Mouse (Mus musculus): Measurements from ENCODE around the gene Blm. TPM values are rescaled to one million over a fixed set of nuclear protein-coding genes. Genes with fewer than 3 reads are reported as not detected.
A peak's percentile ranks its signal among the peaks of the same experiment; 100 is the strongest.

The Blm gene
- polyA plus RNA-seq, 1 experiment from 2014 or later, result 18.5 TPM

GRCm38 (mm10) chr7:80449620-80450091 lies 85.3 kb downstream of the Blm start:
- no peak overlapping the region for H3K27ac ChIP-seq (replicated peaks)
- H3K9ac ChIP-seq, result no peak overlapping the region
- H3K36me3 ChIP-seq, result peaks cover 15% of the 10 kb centered on the region; the same call in 1 of the 2 replicates
- H3K9me3 ChIP-seq (replicated peaks), result no peaks in the 10 kb centered on the region
- no peak for ATAC-seq (ENCODE audit: insufficient number of reproducible peaks, low FRiP score, low TSS enrichment, low read depth)
- peaks cover 7% of the 10 kb centered on the region; the same call in 1 of the 2 replicates for H3K4me1 ChIP-seq
- H3K4me2 ChIP-seq (replicated peaks), result no peak overlapping the region
- H3K27me3 ChIP-seq, result no peaks in the 10 kb centered on the region
- 70% methylated on average over 6 of the region's 6 CpGs for WGBS
- no peak overlapping the region for H3K4me3 ChIP-seq (replicated peaks)

- ATAC-seq (ENCODE audit: insufficient number of reproducible peaks, low FRiP score, low TSS enrichment, low read depth), result no peak
Measured at GRCm38 (mm10) chr7:80447336-80447735, 87.6 kb downstream of the Blm start.

GRCm38 (mm10) chr7:80446221-80446878 lies 88.6 kb downstream of the Blm start:
- H3K4me2 ChIP-seq (replicated peaks), result no peak overlapping the region
- no peak overlapping the region for H3K9ac ChIP-seq
- no peaks in the 10 kb centered on the region for H3K9me3 ChIP-seq (replicated peaks)
- no peaks in the 10 kb centered on the region for H3K36me3 ChIP-seq
- no peak for ATAC-seq (ENCODE audit: insufficient number of reproducible peaks, low FRiP score, low TSS enrichment, low read depth)
- no peak overlapping the region for H3K4me3 ChIP-seq (replicated peaks)
- peaks cover 26% of the 10 kb centered on the region for H3K4me1 ChIP-seq
- no peaks in the 10 kb centered on the region for H3K27me3 ChIP-seq
- H3K27ac ChIP-seq (replicated peaks), result no peak overlapping the region
- 66% methylated on average over 7 of the region's 7 CpGs for WGBS

More at GRCm38 (mm10) chr7:80447336-80447735, 87.6 kb downstream of the Blm start:
- H3K4me1 ChIP-seq, result peaks cover 18% of the 10 kb centered on the region
- no peak overlapping the region for H3K27ac ChIP-seq (replicated peaks)
- no peak overlapping the region for H3K9ac ChIP-seq
- no peak overlapping the region for H3K4me2 ChIP-seq (replicated peaks)
- H3K36me3 ChIP-seq, result 0 out of 2 replicates have a peak, but pooled peaks cover 4% of the 10 kb centered on the region
- no peaks in the 10 kb centered on the region for H3K9me3 ChIP-seq (replicated peaks)
- H3K4me3 ChIP-seq (replicated peaks), result no peak overlapping the region
- 93% methylated on average over 8 of the region's 8 CpGs for WGBS
- H3K27me3 ChIP-seq, result no peaks in the 10 kb centered on the region

- Histone ChIP-seq H3K9ac (no peak overlapping the region), H3K4me3 (replicated peaks) (no peak overlapping the region), H3K4me2 (replicated peaks) (no peak overlapping the region), H3K36me3 (no peaks in the 10 kb centered on the region), H3K27me3 (no peaks in the 10 kb centered on the region), H3K4me1 (peaks cover 29% of the 10 kb centered on the region), H3K27ac (replicated peaks) (no peak overlapping the region), H3K9me3 (replicated peaks) (no peaks in the 10 kb centered on the region)
- 41% methylated on average over 6 of the region's 6 CpGs for WGBS
- no peak for ATAC-seq (ENCODE audit: insufficient number of reproducible peaks, low FRiP score, low TSS enrichment, low read depth)
Measured at GRCm38 (mm10) chr7:80445492-80445891, 89.4 kb downstream of the Blm start.

GRCm38 (mm10) chr7:80444401-80445249 lies 90.3 kb downstream of the Blm start:
- 0 out of 2 replicates have a peak overlapping the region, but pooled peaks have one; percentile 22 for H3K27ac ChIP-seq (replicated peaks)
- no peak; the same call in 1 of the 2 replicates for ATAC-seq (ENCODE audit: insufficient number of reproducible peaks, low FRiP score, low TSS enrichment, low read depth)
- no peaks in the 10 kb centered on the region for H3K36me3 ChIP-seq
- H3K9me3 ChIP-seq (replicated peaks), result no peaks in the 10 kb centered on the region
- peaks cover 36% of the 10 kb centered on the region for H3K4me1 ChIP-seq
- H3K4me3 ChIP-seq (replicated peaks), result no peak overlapping the region
- H3K4me2 ChIP-seq (replicated peaks), result no peak overlapping the region
- 66% methylated on average over 17 of the region's 17 CpGs for WGBS
- no peaks in the 10 kb centered on the region for H3K27me3 ChIP-seq
- no peak overlapping the region for H3K9ac ChIP-seq

- H3K9me3 ChIP-seq (replicated peaks), result no peaks in the 10 kb centered on the region
- no peak overlapping the region for H3K27ac ChIP-seq (replicated peaks)
- H3K4me3 ChIP-seq (replicated peaks), result no peak overlapping the region
- no peak overlapping the region for H3K9ac ChIP-seq
- WGBS, result 90% methylated on average over 3 of the region's 3 CpGs
- H3K4me1 ChIP-seq, result peaks cover 46% of the 10 kb centered on the region
- ATAC-seq (ENCODE audit: insufficient number of reproducible peaks, low FRiP score, low TSS enrichment, low read depth), result no peak
- H3K27me3 ChIP-seq, result no peaks in the 10 kb centered on the region
- H3K4me2 ChIP-seq (replicated peaks), result no peak overlapping the region
- no peaks in the 10 kb centered on the region for H3K36me3 ChIP-seq
Measured at GRCm38 (mm10) chr7:80443124-80443523, 91.8 kb downstream of the Blm start.

- no peak overlapping the region for H3K4me2 ChIP-seq (replicated peaks)
- H3K36me3 ChIP-seq, result no peaks in the 10 kb centered on the region
- H3K27ac ChIP-seq (replicated peaks), result no peak overlapping the region
- H3K9ac ChIP-seq, result no peak overlapping the region
- no peaks in the 10 kb centered on the region for H3K27me3 ChIP-seq
- H3K4me3 ChIP-seq (replicated peaks), result no peak overlapping the region
- WGBS, result 45% methylated on average over 11 of the region's 11 CpGs
- H3K9me3 ChIP-seq (replicated peaks), result no peaks in the 10 kb centered on the region
- H3K4me1 ChIP-seq, result peaks cover 46% of the 10 kb centered on the region
- ATAC-seq (ENCODE audit: insufficient number of reproducible peaks, low FRiP score, low TSS enrichment, low read depth), result no peak
Measured at GRCm38 (mm10) chr7:80441986-80442904, 92.7 kb downstream of the Blm start.

GRCm38 (mm10) chr7:80440685-80441084 lies 94.2 kb downstream of the Blm start:
- Histone ChIP-seq H3K4me1 (peaks cover 43% of the 10 kb centered on the region), H3K27ac (replicated peaks) (no peak overlapping the region), H3K4me2 (replicated peaks) (no peak overlapping the region), H3K9me3 (replicated peaks) (no peaks in the 10 kb centered on the region), H3K27me3 (no peaks in the 10 kb centered on the region), H3K36me3 (no peaks in the 10 kb centered on the region), H3K9ac (no peak overlapping the region), H3K4me3 (replicated peaks) (no peak overlapping the region)
- 55% methylated on average over 4 of the region's 4 CpGs for WGBS
- ATAC-seq (ENCODE audit: insufficient number of reproducible peaks, low FRiP score, low TSS enrichment, low read depth), result no peak

- Histone ChIP-seq H3K4me1 (peaks cover 39% of the 10 kb centered on the region), H3K27ac (replicated peaks) (no peak overlapping the region), H3K9ac (no peak overlapping the region), H3K36me3 (no peaks in the 10 kb centered on the region), H3K4me2 (replicated peaks) (no peak overlapping the region), H3K4me3 (replicated peaks) (no peak overlapping the region), H3K9me3 (replicated peaks) (no peaks in the 10 kb centered on the region), H3K27me3 (no peaks in the 10 kb centered on the region)
- 57% methylated on average over 10 of the region's 10 CpGs for WGBS
- ATAC-seq (ENCODE audit: insufficient number of reproducible peaks, low FRiP score, low TSS enrichment, low read depth), result no peak
Measured at GRCm38 (mm10) chr7:80439789-80440488, 95.0 kb downstream of the Blm start.

- H3K4me3 ChIP-seq (replicated peaks), result peak overlapping the region; percentile 20; the same call in 1 of the 2 replicates
- H3K4me2 ChIP-seq (replicated peaks), result peak overlapping the region; percentile 36
- peaks cover 35% of the 10 kb centered on the region for H3K4me1 ChIP-seq
- no peaks in the 10 kb centered on the region for H3K36me3 ChIP-seq
- no peak overlapping the region for H3K9ac ChIP-seq
- no peaks in the 10 kb centered on the region for H3K9me3 ChIP-seq (replicated peaks)
- no peaks in the 10 kb centered on the region for H3K27me3 ChIP-seq
- WGBS, result 20% methylated on average over 15 of the region's 15 CpGs
- no peak overlapping the region for H3K27ac ChIP-seq (replicated peaks)
- ATAC-seq (ENCODE audit: insufficient number of reproducible peaks, low FRiP score, low TSS enrichment, low read depth), result no peak
Measured at GRCm38 (mm10) chr7:80439032-80439760, 95.7 kb downstream of the Blm start.
